Mouse (Mus musculus): Measurements from ENCODE around the gene Amh. TPM values are rescaled to one million over a fixed set of nuclear protein-coding genes. Genes with fewer than 3 reads are reported as not detected.
A peak's percentile ranks its signal among the peaks of the same experiment; 100 is the strongest.

The Amh gene
- total RNA-seq, 2 experiments from 2014 or later, result 0.41 to 0.45 TPM

DNA sequence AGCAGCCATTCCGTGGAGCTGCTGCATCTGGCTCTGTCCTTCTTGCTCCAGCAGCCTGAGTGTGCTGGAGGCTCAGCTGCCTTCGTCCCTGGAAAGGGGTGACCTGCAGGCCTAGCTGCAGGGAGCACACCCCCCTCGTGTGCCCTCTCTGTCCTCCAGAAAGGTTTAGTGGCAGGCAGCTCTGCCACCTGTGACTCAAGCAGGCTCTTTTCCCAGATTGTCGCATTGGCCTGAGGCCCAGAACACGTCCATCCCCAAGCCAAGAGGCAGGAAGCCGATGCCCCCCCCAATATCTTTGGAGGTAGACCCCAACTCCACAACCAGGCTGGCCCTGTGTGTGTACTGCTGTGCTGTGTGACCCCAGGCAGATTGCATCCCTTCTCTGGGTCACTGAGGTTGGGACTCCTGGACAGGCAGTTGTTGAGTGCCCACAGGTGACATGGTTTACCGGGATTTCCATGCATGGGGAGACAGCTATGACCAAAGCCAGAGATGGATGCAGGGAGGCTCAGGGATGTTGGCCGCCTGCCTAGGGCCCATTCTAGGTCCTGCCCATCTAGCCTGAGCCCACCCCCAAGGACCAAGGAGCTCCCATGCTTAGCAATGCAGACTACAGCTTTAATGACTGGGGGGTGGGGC lies 40.1 kb downstream of the Amh start:
- peak in 1 of 2 experiments; percentile 63 for DNase-seq
- intact Hi-C loops (cut with DNase I), result no loop called here

DNA sequence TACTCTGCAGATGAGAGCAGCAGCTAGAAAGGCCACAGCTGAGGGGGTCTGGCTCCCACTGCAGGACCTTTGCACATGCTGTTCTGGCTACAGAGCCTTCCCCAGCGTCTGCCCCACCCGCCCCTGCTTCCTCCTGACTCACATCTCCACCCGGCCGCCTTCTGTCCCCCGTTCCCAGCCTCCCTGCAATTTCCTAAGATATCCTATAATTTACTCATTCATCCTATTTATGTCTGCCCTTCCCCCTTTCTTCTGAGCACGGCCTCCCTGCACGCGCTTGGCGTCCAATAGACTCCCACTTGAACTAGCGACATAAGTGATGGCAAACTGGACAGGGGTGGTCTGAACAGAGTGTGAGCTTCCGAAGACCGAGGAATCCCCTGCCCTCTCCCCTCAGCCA lies 40.7 kb downstream of the Amh start:
- intact Hi-C loops (cut with DNase I), result no loop called here
- no peak for DNase-seq

DNA sequence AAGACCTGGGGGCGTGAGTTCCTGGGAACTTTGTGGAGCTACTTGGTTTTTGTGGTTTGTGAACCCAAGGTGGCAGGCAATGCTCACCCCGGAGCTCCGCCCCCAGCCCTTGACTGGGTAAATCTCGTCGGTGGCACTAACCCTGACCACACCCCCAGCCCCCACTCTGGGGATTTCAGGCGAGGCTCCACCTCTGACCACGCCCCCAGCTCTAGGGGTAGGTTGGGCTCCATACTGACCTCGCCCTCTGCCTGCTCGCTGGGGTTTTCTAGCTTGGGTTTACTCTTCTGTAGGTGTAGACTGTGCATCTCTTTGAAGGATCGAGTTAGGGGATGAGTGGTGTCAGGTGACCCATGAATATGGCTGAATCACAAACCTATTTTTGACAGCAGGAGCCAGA lies 43.5 kb downstream of the Amh start:
- DNase-seq, result peak in 1 of 2 experiments; percentile 62
- intact Hi-C loops (cut with DNase I), result no loop called here

DNA sequence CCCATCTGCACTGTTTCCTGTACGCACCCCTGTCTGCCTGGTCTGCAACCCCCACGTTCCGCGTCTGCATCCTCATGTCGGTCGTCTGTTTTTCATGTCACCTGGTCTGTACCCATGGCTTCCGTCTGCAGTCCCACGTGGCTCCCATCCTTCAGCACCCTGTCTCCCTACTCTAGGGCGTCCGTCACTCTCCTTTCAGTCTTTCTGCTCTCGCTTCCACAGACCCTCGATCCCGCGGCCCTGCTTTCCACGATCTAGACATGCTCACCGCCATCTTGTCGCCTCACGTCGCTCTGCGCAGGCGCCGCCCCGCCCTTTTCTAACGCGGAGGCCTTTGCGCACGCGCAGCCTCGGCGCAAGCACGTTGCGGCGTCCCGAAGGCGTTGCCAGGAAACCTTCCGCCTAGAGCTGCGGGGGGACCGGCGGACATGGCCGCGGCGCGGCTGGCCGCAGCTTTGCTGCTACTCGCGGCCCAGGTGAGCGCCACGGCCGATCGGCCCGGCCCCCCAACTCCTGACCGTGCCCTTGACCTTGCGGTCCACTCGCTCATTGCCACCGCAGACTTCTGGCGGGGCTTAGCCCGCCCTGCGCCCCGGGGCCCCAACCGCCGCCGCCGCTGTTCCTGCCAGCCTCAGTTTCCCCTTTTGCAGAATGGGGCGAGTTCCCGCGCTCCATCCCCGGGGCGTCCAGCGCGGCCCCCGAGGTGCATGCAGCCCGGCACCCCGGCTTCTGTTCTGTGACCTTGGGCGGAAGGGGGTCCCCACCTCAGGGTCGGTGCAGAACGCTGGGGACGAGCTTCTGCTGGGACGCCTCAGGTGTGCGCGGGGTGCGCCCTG lies 50.1 kb downstream of the Amh start, which contains the start of the genes Lsm7 and Sppl2b:
TSS of gene Lsm7 (minus strand) at position 297 of the 836 bp plus-strand sequence.
TSS of gene Sppl2b (plus strand) at position 363 of the 836 bp plus-strand sequence.
- intact Hi-C loops (cut with DNase I), result loop anchor here (2.0 kb wide), 1 partner anchor 28 kb away; the partner anchor contains the start of gene Oaz1
- peak; percentile 99 for DNase-seq

DNA sequence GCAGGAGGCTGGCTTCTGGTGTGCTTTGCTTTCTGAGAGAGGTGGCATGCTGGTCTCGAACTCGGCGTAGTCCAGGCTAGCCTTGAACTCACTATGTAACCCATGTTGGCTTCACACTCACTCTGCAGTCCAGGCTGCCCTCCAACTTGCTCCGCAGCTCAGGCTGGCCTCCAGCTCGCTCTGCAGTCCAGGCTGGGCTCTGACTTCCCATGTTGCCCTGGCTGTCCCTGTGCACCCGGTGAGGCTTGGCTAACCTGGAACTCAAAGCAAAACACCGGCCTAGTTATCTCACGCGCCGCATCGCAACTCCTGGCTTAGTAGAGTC lies 50.7 kb downstream of the Amh start:
- intact Hi-C loops (cut with DNase I), result loop anchor here (2.0 kb wide), 1 partner anchor 29 kb away; the partner anchor contains the start of gene Oaz1
- DNase-seq, result no peak

DNA sequence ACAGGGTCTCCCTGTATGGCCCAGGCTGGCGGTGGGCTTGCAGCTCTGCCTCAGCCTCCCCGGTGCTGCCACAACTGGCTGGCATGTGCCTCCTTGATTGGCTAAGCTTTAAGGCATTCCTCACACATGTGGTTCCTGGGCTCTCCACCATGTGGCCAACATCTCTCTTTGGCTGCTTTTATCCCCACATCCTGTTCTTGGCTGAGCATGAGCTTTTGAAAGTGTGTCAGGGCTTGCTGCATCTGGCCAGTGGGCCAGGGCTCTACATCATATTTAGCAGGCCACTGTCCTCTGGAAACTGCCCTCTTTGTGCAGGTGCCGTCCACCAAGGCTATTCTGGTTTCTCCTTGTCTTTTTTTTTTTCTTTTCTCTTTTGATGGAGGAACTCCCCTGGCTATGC lies 51.2 kb downstream of the Amh start:
- peak in 1 of 2 experiments; percentile 56 for DNase-seq
- intact Hi-C loops (cut with DNase I), result no loop called here

DNA sequence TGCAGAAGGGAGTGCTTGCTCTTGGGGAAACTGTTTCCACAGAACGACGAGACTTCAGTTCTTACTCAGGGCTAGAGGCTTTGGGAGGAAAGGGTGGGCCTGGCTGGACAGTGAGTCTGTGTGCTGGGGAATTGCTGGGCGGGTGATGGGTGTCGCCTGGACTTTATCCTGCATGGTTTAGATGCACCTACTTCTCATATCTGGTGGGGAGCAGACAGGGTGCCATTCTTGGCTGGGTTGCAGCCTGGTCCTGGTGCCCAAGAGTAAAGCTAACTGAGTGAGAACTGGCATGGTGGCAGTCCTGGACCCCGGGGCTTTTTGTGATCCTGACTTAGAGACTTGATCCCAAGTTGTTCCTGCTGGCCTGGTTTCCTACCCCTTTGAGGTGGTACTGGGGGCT lies 51.9 kb downstream of the Amh start:
- no peak for DNase-seq
- intact Hi-C loops (cut with DNase I), result no loop called here

Small RNAs within 50 kb of the gene (microRNA-seq; reads per million reads assigned to microRNA genes)
- gene Mir1982, result 4.9 to 5.7 reads per million in 2 experiments

Other genes with a start within 250 kb of the Amh start
- 10 to 100 TPM; 20.3 to 21.5 TPM for gene Rexo1, start 243.7 kb upstream of the Amh start, total RNA-seq (2021)
- gene Klf16, start 227.9 kb upstream of the Amh start, total RNA-seq (2021), result 1 to 10 TPM; 5.9 to 6.9 TPM
- 100 to 1,000 TPM in 1 of 2 experiments, 10 to 100 TPM in 1; 92.2 to 102 TPM for gene Abhd17a, start 214.9 kb upstream of the Amh start, total RNA-seq (2021)
- gene Scamp4, start 202.4 kb upstream of the Amh start, total RNA-seq (2021), result 10 to 100 TPM; 25.9 to 27.8 TPM
- gene Adat3, start 202.4 kb upstream of the Amh start, total RNA-seq (2021), result 1 to 10 TPM; 1.2 to 1.8 TPM
- 1 to 10 TPM in 1 of 2 experiments, under 1 TPM in 1; 0.98 to 1.2 TPM for gene Gm49322, start 199.2 kb upstream of the Amh start, total RNA-seq (2021)
- 100 to 1,000 TPM; 137 to 141 TPM for gene Csnk1g2, start 182.4 kb upstream of the Amh start, total RNA-seq (2021)
- gene Btbd2, start 148.2 kb upstream of the Amh start, total RNA-seq (2021), result 10 to 100 TPM; 42.2 to 46.4 TPM
- 100 to 1,000 TPM; 143 to 159 TPM for gene Mknk2, start 127.1 kb upstream of the Amh start, total RNA-seq (2021)
- 10 to 100 TPM; 10.1 to 11.3 TPM for gene Mob3a, start 103.3 kb upstream of the Amh start, total RNA-seq (2021)
- gene Izumo4, start 103.1 kb upstream of the Amh start, total RNA-seq (2021), result 1 to 10 TPM; 2.9 to 4.1 TPM
- 10 to 100 TPM; 47.6 to 52.5 TPM for gene Ap3d1, start 63.0 kb upstream of the Amh start, total RNA-seq (2021)
- gene Dot1l, start 50.0 kb upstream of the Amh start, total RNA-seq (2021), result 10 to 100 TPM; 66.3 to 67.6 TPM
- 10 to 100 TPM; 36.8 to 41.4 TPM for gene Sf3a2, start 7.0 kb upstream of the Amh start, total RNA-seq (2021)
- 10 to 100 TPM; 32.6 to 32.9 TPM for gene Plekhj1, start 6.6 kb upstream of the Amh start, total RNA-seq (2021)
- gene Jsrp1, start 8.3 kb downstream of the Amh start, total RNA-seq (2021), result under 1 TPM in 1 of 2 experiments, not detected in 1; 0.74 TPM
- 1,000 to 10,000 TPM; 1,023 to 1,076 TPM for gene Oaz1, start 21.4 kb downstream of the Amh start, total RNA-seq (2021)
- gene Lingo3, start 38.8 kb downstream of the Amh start, total RNA-seq (2021), result 1 to 10 TPM; 3.8 to 6.5 TPM
- 10 to 100 TPM; 23.6 to 28.2 TPM for gene Lsm7, start 50.0 kb downstream of the Amh start, total RNA-seq (2021)
- 10 to 100 TPM; 26.0 to 27.7 TPM for gene Sppl2b, start 50.0 kb downstream of the Amh start, total RNA-seq (2021)
- not detected for gene Tmprss9, start 66.6 kb downstream of the Amh start, total RNA-seq (2021)
- 100 to 1,000 TPM; 163 to 175 TPM for gene Timm13, start 95.7 kb downstream of the Amh start, total RNA-seq (2021)
- gene Lmnb2, start 113.0 kb downstream of the Amh start, total RNA-seq (2021), result 10 to 100 TPM; 10.2 to 11.9 TPM
- gene Gadd45b, start 124.8 kb downstream of the Amh start, total RNA-seq (2021), result 10 to 100 TPM; 11.5 to 18.3 TPM
- gene Gng7, start 209.7 kb downstream of the Amh start, total RNA-seq (2021), result 1 to 10 TPM in 1 of 2 experiments, under 1 TPM in 1; 0.67 to 1.1 TPM
- not detected for gene Diras1, start 220.4 kb downstream of the Amh start, total RNA-seq (2021)
- 10 to 100 TPM; 11.5 to 13.0 TPM for gene Slc39a3, start 232.2 kb downstream of the Amh start, total RNA-seq (2021)

All from heart, postnatal 10 days (tissue).